Mouse (Mus musculus): ENCODE measurements at regions not wholly inside any gene's neighbourhood (a gene's known extent, or its start where the extent isn't known, plus 50 kb on each side); places are given as distances from the start of the nearest gene placed in this dataset.

GRCm38 (mm10) chr12:99039497-99040322 is 119.3 kb downstream of the Ttc8 start:
- ATAC-seq, result no peak

GRCm38 (mm10) chr12:99041606-99042005 is 121.2 kb downstream of the Ttc8 start:
- no peak overlapping the region for H3K27ac ChIP-seq (ENCODE audit: low read depth)
- H3K9ac ChIP-seq (replicated peaks), result no peak overlapping the region
- 59% methylated on average over 4 of the region's 4 CpGs for WGBS (ENCODE audit: insufficient replicate concordance)
- no peak for TF ChIP-seq CTCF (IDR thresholded peaks at IDR 0.05; ENCODE audit: low read depth)
- TF ChIP-seq EP300 (IDR thresholded peaks at IDR 0.05; ENCODE audit: low read depth), result no peak
- H3K27me3 ChIP-seq (ENCODE audit: insufficient read depth, low read length), result no peaks in the 10 kb centered on the region
- H3K36me3 ChIP-seq (replicated peaks; ENCODE audit: insufficient read depth, low read length), result no peaks in the 10 kb centered on the region
- ATAC-seq, result no peak
- no peak overlapping the region for H3K4me2 ChIP-seq (ENCODE audit: low read depth, low read length)
- DNase-seq, result no peak
- H3K4me3 ChIP-seq (ENCODE audit: low read depth, low read length), result no peak overlapping the region
- no peaks in the 10 kb centered on the region for H3K9me3 ChIP-seq (ENCODE audit: low read length)
- H3K4me1 ChIP-seq (ENCODE audit: insufficient read depth), result no peaks in the 10 kb centered on the region

More at GRCm38 (mm10) chr12:99039497-99040322, 119.3 kb downstream of the Ttc8 start:
- H3K36me3 ChIP-seq (replicated peaks; ENCODE audit: insufficient read depth, low read length), result no peaks in the 10 kb centered on the region
- no peak overlapping the region for H3K27ac ChIP-seq (ENCODE audit: low read depth)
- no peak overlapping the region for H3K4me2 ChIP-seq (ENCODE audit: low read depth, low read length)
- H3K4me1 ChIP-seq (ENCODE audit: insufficient read depth), result no peaks in the 10 kb centered on the region
- TF ChIP-seq EP300 (IDR thresholded peaks at IDR 0.05; ENCODE audit: low read depth) (no peak), CTCF (IDR thresholded peaks at IDR 0.05; ENCODE audit: low read depth) (no peak)
- 66% methylated on average over 9 of the region's 9 CpGs for WGBS (ENCODE audit: insufficient replicate concordance)
- no peak for DNase-seq
- H3K9me3 ChIP-seq (ENCODE audit: low read length), result no peaks in the 10 kb centered on the region
- H3K27me3 ChIP-seq (ENCODE audit: insufficient read depth, low read length), result no peaks in the 10 kb centered on the region
- no peak overlapping the region for H3K4me3 ChIP-seq (ENCODE audit: low read depth, low read length)
- no peak overlapping the region for H3K9ac ChIP-seq (replicated peaks)

- Histone ChIP-seq H3K27me3 (ENCODE audit: insufficient read depth, low read length) (no peaks in the 10 kb centered on the region), H3K4me1 (ENCODE audit: insufficient read depth) (no peaks in the 10 kb centered on the region), H3K9me3 (ENCODE audit: low read length) (no peaks in the 10 kb centered on the region), H3K9ac (replicated peaks) (no peak overlapping the region), H3K36me3 (replicated peaks; ENCODE audit: insufficient read depth, low read length) (no peaks in the 10 kb centered on the region), H3K4me3 (ENCODE audit: low read depth, low read length) (no peak overlapping the region), H3K27ac (ENCODE audit: low read depth) (no peak overlapping the region), H3K4me2 (ENCODE audit: low read depth, low read length) (no peak overlapping the region)
- ATAC-seq (no peak), DNase-seq (no peak)
- TF ChIP-seq EP300 (IDR thresholded peaks at IDR 0.05; ENCODE audit: low read depth) (no peak), CTCF (IDR thresholded peaks at IDR 0.05; ENCODE audit: low read depth) (no peak)
- WGBS (ENCODE audit: insufficient replicate concordance), result 70% methylated on average over 16 of the region's 16 CpGs
Measured at GRCm38 (mm10) chr12:99042918-99043862, 122.8 kb downstream of the Ttc8 start.

GRCm38 (mm10) chr12:99044477-99044876 is 124.1 kb downstream of the Ttc8 start:
- DNase-seq, result no peak
- H3K4me2 ChIP-seq (ENCODE audit: low read depth, low read length), result no peak overlapping the region
- no peak overlapping the region for H3K4me3 ChIP-seq (ENCODE audit: low read depth, low read length)
- no peak for TF ChIP-seq CTCF (IDR thresholded peaks at IDR 0.05; ENCODE audit: low read depth)
- TF ChIP-seq EP300 (IDR thresholded peaks at IDR 0.05; ENCODE audit: low read depth), result no peak
- no peaks in the 10 kb centered on the region for H3K27me3 ChIP-seq (ENCODE audit: insufficient read depth, low read length)
- no peak overlapping the region for H3K9ac ChIP-seq (replicated peaks)
- WGBS (ENCODE audit: insufficient replicate concordance), result 50% methylated on average over 5 of the region's 5 CpGs
- no peaks in the 10 kb centered on the region for H3K4me1 ChIP-seq (ENCODE audit: insufficient read depth)
- no peaks in the 10 kb centered on the region for H3K36me3 ChIP-seq (replicated peaks; ENCODE audit: insufficient read depth, low read length)
- no peak for ATAC-seq
- H3K27ac ChIP-seq (ENCODE audit: low read depth), result no peak overlapping the region
- H3K9me3 ChIP-seq (ENCODE audit: low read length), result no peaks in the 10 kb centered on the region

- TF ChIP-seq EP300 (IDR thresholded peaks at IDR 0.05; ENCODE audit: low read depth) (no peak), CTCF (IDR thresholded peaks at IDR 0.05; ENCODE audit: low read depth) (no peak)
- no peaks in the 10 kb centered on the region for H3K27me3 ChIP-seq (ENCODE audit: insufficient read depth, low read length)
- no peaks in the 10 kb centered on the region for H3K4me1 ChIP-seq (ENCODE audit: insufficient read depth)
- H3K9me3 ChIP-seq (ENCODE audit: low read length), result no peaks in the 10 kb centered on the region
- H3K9ac ChIP-seq (replicated peaks), result no peak overlapping the region
- ATAC-seq (no peak), DNase-seq (no peak)
- no peak overlapping the region for H3K4me3 ChIP-seq (ENCODE audit: low read depth, low read length)
- no peak overlapping the region for H3K27ac ChIP-seq (ENCODE audit: low read depth)
- H3K36me3 ChIP-seq (replicated peaks; ENCODE audit: insufficient read depth, low read length), result no peaks in the 10 kb centered on the region
- H3K4me2 ChIP-seq (ENCODE audit: low read depth, low read length), result no peak overlapping the region
- WGBS (ENCODE audit: insufficient replicate concordance), result 63% methylated on average over 2 of the region's 2 CpGs
Measured at GRCm38 (mm10) chr12:99050426-99050825, 130.1 kb downstream of the Ttc8 start.

- H3K4me3 ChIP-seq (ENCODE audit: low read depth, low read length), result no peak overlapping the region
- H3K4me1 ChIP-seq (ENCODE audit: insufficient read depth), result no peaks in the 10 kb centered on the region
- TF ChIP-seq EP300 (IDR thresholded peaks at IDR 0.05; ENCODE audit: low read depth) (no peak), CTCF (IDR thresholded peaks at IDR 0.05; ENCODE audit: low read depth) (no peak)
- no peak overlapping the region for H3K4me2 ChIP-seq (ENCODE audit: low read depth, low read length)
- no peak overlapping the region for H3K27ac ChIP-seq (ENCODE audit: low read depth)
- DNase-seq (no peak), ATAC-seq (no peak)
- WGBS (ENCODE audit: insufficient replicate concordance), result 83% methylated on average over 7 of the region's 7 CpGs
- no peaks in the 10 kb centered on the region for H3K36me3 ChIP-seq (replicated peaks; ENCODE audit: insufficient read depth, low read length)
- no peaks in the 10 kb centered on the region for H3K27me3 ChIP-seq (ENCODE audit: insufficient read depth, low read length)
- no peaks in the 10 kb centered on the region for H3K9me3 ChIP-seq (ENCODE audit: low read length)
- H3K9ac ChIP-seq (replicated peaks), result no peak overlapping the region
Measured at GRCm38 (mm10) chr12:99052599-99052998, 132.2 kb downstream of the Ttc8 start.

Measured in liver, postnatal 0 days (tissue).